Mouse (Mus musculus) erythroblast, embryonic 14.5 days (primary cell): ENCODE measurements around the gene Fbln1. TPM values are rescaled to one million over a fixed set of nuclear protein-coding genes. Genes with fewer than 3 reads are reported as not detected.

Experiments used
- H3K27me3 ChIP-seq: 2 replicates; pipeline ENCODE4 v1.6.1; 2012; ENCODE audit warnings: inconsistent platforms; ENCODE audit not compliant: control insufficient read depth
- H3K36me3 ChIP-seq: 2 replicates; pipeline ENCODE4 v1.6.1; 2012; ENCODE audit warnings: mild to moderate bottlenecking, inconsistent platforms; ENCODE audit not compliant: control insufficient read depth
- H3K4me1 ChIP-seq: 2 replicates; pipeline ENCODE4 v1.6.1; 2012; ENCODE audit warnings: inconsistent platforms; ENCODE audit not compliant: control insufficient read depth
- H3K4me3 ChIP-seq: replicated peaks from 2 replicates; pipeline ENCODE3; 2012; ENCODE audit warnings: moderate library complexity, mild to moderate bottlenecking, inconsistent platforms
- H3K9me3 ChIP-seq: 2 replicates; pipeline ENCODE4 v1.6.1; 2012; ENCODE audit warnings: low read length, inconsistent platforms, mixed read lengths; ENCODE audit not compliant: control insufficient read depth
- GATA1 ChIP-seq: IDR thresholded peaks from 2 replicates; pipeline ENCODE4 v1.6.1; 2012; ENCODE audit warnings: low read length, inconsistent platforms, mixed read lengths
- TAL1 ChIP-seq: IDR thresholded peaks from 3 replicates; pipeline ENCODE4 v1.6.1; 2012; ENCODE audit warnings: low read length, inconsistent platforms, mixed read lengths
- polyA plus RNA-seq: library from polyadenylated mRNA; stranded (reverse); fragments of >175 nt; gene quantifications from 2 replicates; pipeline ENCODE4 v1.2.3, GENCODE M21; 2012

Gene Fbln1
- polyA plus RNA-seq, 1 experiment, result not detected

- H3K4me1 ChIP-seq, result no peaks in the 10 kb centered on the region
- H3K36me3 ChIP-seq, result no peaks in the 10 kb centered on the region
- TF ChIP-seq TAL1 (no peak), GATA1 (no peak)
- no peak overlapping the region for H3K4me3 ChIP-seq
- H3K27me3 ChIP-seq, result no peaks in the 10 kb centered on the region
- H3K9me3 ChIP-seq, result peaks cover 2% of the 10 kb centered on the region; the same call in 1 of the 2 replicates
Measured at GRCm38 (mm10) chr15:85298167-85298781, 92.5 kb downstream of the Fbln1 start.

- H3K36me3 ChIP-seq, result no peaks in the 10 kb centered on the region
- H3K4me1 ChIP-seq, result no peaks in the 10 kb centered on the region
- TF ChIP-seq GATA1 (no peak), TAL1 (no peak)
- H3K4me3 ChIP-seq, result no peak overlapping the region
- H3K9me3 ChIP-seq, result peaks cover 4% of the 10 kb centered on the region
- H3K27me3 ChIP-seq, result no peaks in the 10 kb centered on the region
Measured at GRCm38 (mm10) chr15:85298946-85299345, 93.2 kb downstream of the Fbln1 start.

- Histone ChIP-seq H3K4me1 (no peaks in the 10 kb centered on the region), H3K27me3 (no peaks in the 10 kb centered on the region), H3K9me3 (peaks cover 17% of the 10 kb centered on the region), H3K4me3 (no peak overlapping the region), H3K36me3 (no peaks in the 10 kb centered on the region)
- no peak for TF ChIP-seq GATA1
- TF ChIP-seq TAL1, result no peak
Measured at GRCm38 (mm10) chr15:85303241-85303640, 97.5 kb downstream of the Fbln1 start.

GRCm38 (mm10) chr15:85303976-85304375 lies 98.2 kb downstream of the Fbln1 start:
- TF ChIP-seq GATA1, result no peak
- TF ChIP-seq TAL1, result no peak
- no peaks in the 10 kb centered on the region for H3K4me1 ChIP-seq

GRCm38 (mm10) chr15:85307061-85307660 lies 101.4 kb downstream of the Fbln1 start:
- no peak for TF ChIP-seq TAL1
- TF ChIP-seq GATA1, result no peak
- Histone ChIP-seq H3K4me1 (no peaks in the 10 kb centered on the region), H3K36me3 (no peaks in the 10 kb centered on the region), H3K27me3 (no peaks in the 10 kb centered on the region), H3K9me3 (peaks cover 17% of the 10 kb centered on the region), H3K4me3 (no peak overlapping the region)

More at GRCm38 (mm10) chr15:85303976-85304375, 98.2 kb downstream of the Fbln1 start:
- H3K4me3 ChIP-seq, result no peak overlapping the region
- H3K9me3 ChIP-seq, result peaks cover 17% of the 10 kb centered on the region
- H3K27me3 ChIP-seq, result no peaks in the 10 kb centered on the region
- no peaks in the 10 kb centered on the region for H3K36me3 ChIP-seq

GRCm38 (mm10) chr15:85311058-85311657 lies 105.4 kb downstream of the Fbln1 start:
- no peak for TF ChIP-seq TAL1
- TF ChIP-seq GATA1, result no peak
- H3K36me3 ChIP-seq, result no peaks in the 10 kb centered on the region
- peaks cover 2% of the 10 kb centered on the region; the same call in 1 of the 2 replicates for H3K9me3 ChIP-seq
- H3K4me3 ChIP-seq, result no peak overlapping the region
- no peaks in the 10 kb centered on the region for H3K4me1 ChIP-seq
- no peaks in the 10 kb centered on the region for H3K27me3 ChIP-seq

- Histone ChIP-seq H3K9me3 (no peaks in the 10 kb centered on the region), H3K36me3 (no peaks in the 10 kb centered on the region), H3K27me3 (no peaks in the 10 kb centered on the region), H3K4me1 (no peaks in the 10 kb centered on the region), H3K4me3 (no peak overlapping the region)
- TF ChIP-seq TAL1 (no peak), GATA1 (no peak)
Measured at GRCm38 (mm10) chr15:85315378-85316025, 109.8 kb downstream of the Fbln1 start.

- no peaks in the 10 kb centered on the region for H3K36me3 ChIP-seq
- no peak overlapping the region for H3K4me3 ChIP-seq
- H3K27me3 ChIP-seq, result no peaks in the 10 kb centered on the region
- no peaks in the 10 kb centered on the region for H3K9me3 ChIP-seq
- no peaks in the 10 kb centered on the region for H3K4me1 ChIP-seq
- TF ChIP-seq TAL1 (no peak), GATA1 (no peak)
Measured at GRCm38 (mm10) chr15:85316342-85317140, 110.8 kb downstream of the Fbln1 start.
